Mouse (Mus musculus): Measurements from ENCODE around the gene Cfl2.

The Cfl2 gene

DNA sequence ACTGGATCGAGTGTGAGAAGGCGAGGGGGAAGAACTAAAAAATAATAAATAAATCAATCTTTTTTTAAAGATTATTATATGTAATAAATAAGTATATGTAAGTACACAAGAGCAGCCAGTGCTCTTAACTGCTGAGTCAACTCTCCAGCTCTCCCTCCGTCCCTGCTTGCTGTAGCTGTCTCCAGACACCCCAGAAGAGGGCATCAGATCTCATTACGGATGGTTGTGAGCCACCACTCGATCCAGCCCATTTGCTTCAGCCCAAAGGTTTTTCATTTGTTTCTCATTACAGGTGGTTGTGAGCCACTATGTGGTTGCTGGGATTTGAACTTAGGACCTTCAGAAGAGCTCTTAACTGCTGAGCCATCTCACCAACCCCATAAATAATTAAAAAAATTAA lies 32.8 kb downstream of the Cfl2 start:
- DNase-seq, result no peak

DNA sequence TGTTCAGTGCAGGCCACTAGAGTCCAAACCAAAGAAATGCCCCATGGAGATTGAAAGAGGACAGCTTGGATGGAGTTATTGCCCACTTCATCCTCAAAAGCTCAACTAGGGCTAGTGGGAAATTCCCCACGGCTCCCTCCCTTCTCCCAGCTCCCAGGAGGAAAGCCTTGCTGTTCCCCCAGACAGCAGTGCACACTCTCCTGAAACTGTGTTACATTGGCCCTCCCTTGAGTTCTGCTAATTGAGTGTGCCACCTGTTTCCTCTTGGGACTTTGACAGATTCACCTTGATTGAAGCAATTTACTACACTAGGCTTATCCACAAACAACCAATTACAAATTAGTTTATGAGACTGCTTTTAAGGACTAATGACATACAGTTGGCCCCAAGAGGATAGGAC lies 34.6 kb downstream of the Cfl2 start:
- DNase-seq, result no peak

DNA sequence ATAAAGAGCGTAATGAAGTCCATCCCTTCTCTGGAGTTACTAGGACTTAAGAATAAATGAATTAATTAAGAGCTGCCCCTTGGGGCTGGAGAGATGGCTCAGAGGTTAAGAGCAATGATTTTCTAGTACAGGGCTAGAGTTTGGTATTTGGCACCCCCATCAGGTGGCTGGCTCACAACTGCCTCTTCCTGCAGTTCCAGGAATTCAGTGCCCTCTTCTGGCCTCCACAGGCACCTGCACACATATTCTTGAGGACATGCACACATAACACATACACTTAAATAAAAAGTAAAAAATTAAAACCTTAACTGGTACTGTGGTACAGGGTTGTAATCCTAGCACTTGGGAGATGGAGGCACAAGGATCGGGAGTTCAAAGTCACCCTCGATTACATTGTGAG lies 37.5 kb downstream of the Cfl2 start:
- no peak for DNase-seq

DNA sequence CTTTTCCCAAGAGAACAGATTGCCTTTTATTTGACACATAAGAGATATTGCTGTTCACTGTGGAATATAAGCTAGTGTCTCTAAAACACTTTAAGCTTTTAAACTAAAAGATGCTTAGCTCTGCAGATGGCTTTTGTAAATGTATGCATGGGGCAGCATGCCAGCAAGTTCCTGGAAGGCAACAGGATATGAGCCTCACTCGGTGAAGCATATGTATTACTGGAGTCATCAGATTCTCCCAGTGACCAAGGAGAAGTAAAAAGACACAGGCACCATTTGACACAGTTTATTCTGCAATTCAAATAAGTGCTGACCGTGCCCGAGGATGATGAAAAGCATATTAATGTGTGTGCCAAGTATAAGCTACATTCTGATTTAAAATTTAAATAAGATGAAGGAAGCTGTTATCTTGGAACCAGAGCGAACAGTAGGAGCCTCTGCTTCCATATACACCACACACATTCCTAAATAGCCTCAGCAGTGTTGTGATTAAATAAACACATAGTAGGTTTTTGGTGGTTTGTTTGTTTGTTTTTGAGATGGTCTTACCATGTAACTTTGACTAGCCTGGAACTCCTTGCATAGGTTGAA lies 39.7 kb downstream of the Cfl2 start:
- no peak for DNase-seq

DNA sequence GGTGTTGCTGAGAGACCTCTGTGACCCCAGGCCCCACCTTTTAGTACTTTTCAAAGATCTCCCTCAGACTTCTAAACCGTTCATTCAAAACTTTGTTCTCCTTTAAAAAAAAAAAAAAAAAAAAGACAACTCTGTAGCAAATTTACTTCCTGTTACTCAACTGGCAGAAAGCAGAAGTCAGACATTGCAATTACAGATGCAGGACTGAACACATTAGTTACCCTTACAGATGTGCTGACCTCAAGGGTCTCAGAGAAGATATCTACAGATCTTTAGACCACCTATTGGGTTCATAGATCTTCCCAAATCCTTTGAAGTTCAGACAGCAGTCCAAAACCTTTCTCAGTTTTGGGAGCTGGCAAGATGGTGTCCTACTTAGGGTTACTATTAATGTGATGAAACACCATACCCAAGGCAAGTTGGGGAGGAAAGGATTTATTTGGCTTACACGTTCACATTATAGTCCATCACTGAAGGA lies 42.0 kb downstream of the Cfl2 start:
- DNase-seq, result no peak

DNA sequence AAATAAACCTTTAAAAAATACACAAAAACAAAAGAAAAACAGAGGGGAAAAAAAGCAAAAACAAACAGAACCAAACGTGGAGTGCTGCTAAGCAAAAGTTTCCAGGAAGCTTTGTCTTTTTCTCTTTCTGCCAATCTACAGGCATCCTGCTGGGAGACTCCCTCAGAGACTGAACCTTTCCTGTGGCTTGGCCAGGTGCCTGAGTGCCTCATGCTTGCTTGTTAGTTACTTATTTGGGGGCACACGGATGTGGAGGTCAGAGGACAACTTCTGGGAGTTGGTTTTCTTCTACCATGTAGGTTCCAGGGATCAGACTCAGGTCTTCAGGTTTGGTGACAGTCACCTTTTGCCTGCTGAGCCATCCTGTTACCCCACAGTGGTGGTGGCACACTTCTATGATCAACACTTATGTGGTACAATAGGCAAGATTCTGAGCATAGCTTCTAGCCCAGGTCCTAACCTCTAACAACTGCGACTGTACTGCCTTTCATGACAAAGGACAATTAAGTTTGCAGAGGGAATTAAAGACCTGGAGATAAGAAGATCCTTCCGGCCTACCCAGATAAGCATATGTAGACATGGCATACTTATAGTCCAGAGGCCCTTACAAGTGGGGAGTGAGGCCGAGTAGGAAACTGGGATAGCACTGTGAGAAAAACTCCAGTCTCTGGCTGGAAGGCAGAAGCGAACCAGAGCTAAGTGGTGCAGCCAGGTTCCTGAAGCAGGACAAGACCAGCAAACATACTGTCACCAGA lies 43.3 kb downstream of the Cfl2 start:
- no peak for DNase-seq

DNA sequence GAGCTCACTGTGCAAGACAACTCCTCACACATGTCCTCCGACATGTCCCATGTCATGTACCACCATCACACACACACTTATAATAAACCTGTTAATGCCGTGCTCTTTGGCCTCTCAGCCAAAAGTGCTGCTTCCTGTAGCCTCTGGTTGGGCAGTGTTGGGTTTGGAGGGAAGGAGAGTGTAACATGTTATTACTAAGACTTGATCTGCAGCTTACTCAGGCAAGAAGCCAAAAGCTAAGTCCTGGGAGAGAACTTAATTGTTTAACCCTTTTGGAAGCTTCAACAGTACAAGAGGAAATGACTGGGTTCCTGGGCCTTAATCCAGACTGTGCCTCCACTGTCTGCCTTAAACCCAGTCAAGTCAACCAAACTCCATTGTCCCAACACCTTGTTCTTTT lies 52.5 kb downstream of the Cfl2 start:
- no peak for DNase-seq

Data from cerebellum, adult 18-20 months (tissue).